Mouse (Mus musculus) intestine, postnatal 0 days (tissue): ENCODE data around the gene Fance. TPM values are rescaled to one million over a fixed set of nuclear protein-coding genes. Genes with fewer than 3 reads are reported as not detected.

ENCODE experiments used
- ATAC-seq: fragments of 200-750 bp; cut with Nextera tagmentation; 2 replicates; pipeline ENCODE4 v1.8.0; 2017; ENCODE audit warnings: mild to moderate bottlenecking, moderate TSS enrichment, moderate library complexity
- H3K27ac ChIP-seq: fragments of 300-500 bp; sonication (generic); 2 replicates; pipeline ENCODE4 v1.5.1; 2014; ENCODE audit warnings: mild to moderate bottlenecking, low read depth, low read length, moderate library complexity
- H3K27me3 ChIP-seq: fragments of 300-500 bp; sonication (generic); replicated peaks from 2 replicates; pipeline ENCODE4 v1.6.1; 2014; ENCODE audit warnings: low read length, mixed read lengths; ENCODE audit not compliant: control insufficient read depth, insufficient read depth
- H3K36me3 ChIP-seq: fragments of 300-500 bp; sonication (generic); 2 replicates; pipeline ENCODE4 v1.6.1; 2014; ENCODE audit warnings: mild to moderate bottlenecking, moderate library complexity; ENCODE audit not compliant: control insufficient read depth, insufficient read depth
- H3K4me1 ChIP-seq: fragments of 300-500 bp; sonication (generic); replicated peaks from 2 replicates; pipeline ENCODE4 v1.6.1; 2014; ENCODE audit warnings: antibody characterized with exemption, low read length, mixed read lengths; ENCODE audit not compliant: control insufficient read depth, insufficient read depth
- H3K4me2 ChIP-seq: fragments of 300-500 bp; sonication (generic); replicated peaks from 2 replicates; pipeline ENCODE4 v1.6.1; 2014; ENCODE audit warnings: low read depth, mild to moderate bottlenecking, moderate library complexity
- H3K4me3 ChIP-seq: fragments of 300-500 bp; sonication (generic); 2 replicates; pipeline ENCODE4 v1.5.1; 2014; ENCODE audit warnings: low read depth, low read length
- H3K9ac ChIP-seq: fragments of 300-500 bp; sonication (generic); 2 replicates; pipeline ENCODE4 v1.6.1; 2014; ENCODE audit warnings: mild to moderate bottlenecking, low read depth, low read length
- H3K9me3 ChIP-seq: fragments of 300-500 bp; sonication (generic); 2 replicates; pipeline ENCODE4 v1.6.1; 2016; ENCODE audit warnings: mixed run types; ENCODE audit not compliant: control insufficient read depth
- CTCF ChIP-seq: sonication (generic); IDR thresholded peaks from 2 replicates; pipeline ENCODE4 v1.5.1; 2016; ENCODE audit warnings: low read depth, mild to moderate bottlenecking, control low read depth, antibody characterized with exemption, moderate library complexity
- WGBS: fragments of 180-500 bp; shearing (Covaris S2); extraction: QIAGEN DNeasy Blood & Tissue Kit; methylation state at CpG from one replicate; pipeline ENCODE4 v1.1.7; 2014; 5-methylcytosine and 5-hydroxymethylcytosine counted together
- polyA plus RNA-seq: library from polyadenylated mRNA; unstranded; fragments of >200 nt; fragmentation: Nextera tagmentation; extraction: Ambion mirVana; gene quantifications from 2 replicates; pipeline ENCODE4 v1.2.1, GENCODE M21; 2015

Fance gene
- polyA plus RNA-seq, 1 experiment from 2014 or later = 10.3 TPM

DNA sequence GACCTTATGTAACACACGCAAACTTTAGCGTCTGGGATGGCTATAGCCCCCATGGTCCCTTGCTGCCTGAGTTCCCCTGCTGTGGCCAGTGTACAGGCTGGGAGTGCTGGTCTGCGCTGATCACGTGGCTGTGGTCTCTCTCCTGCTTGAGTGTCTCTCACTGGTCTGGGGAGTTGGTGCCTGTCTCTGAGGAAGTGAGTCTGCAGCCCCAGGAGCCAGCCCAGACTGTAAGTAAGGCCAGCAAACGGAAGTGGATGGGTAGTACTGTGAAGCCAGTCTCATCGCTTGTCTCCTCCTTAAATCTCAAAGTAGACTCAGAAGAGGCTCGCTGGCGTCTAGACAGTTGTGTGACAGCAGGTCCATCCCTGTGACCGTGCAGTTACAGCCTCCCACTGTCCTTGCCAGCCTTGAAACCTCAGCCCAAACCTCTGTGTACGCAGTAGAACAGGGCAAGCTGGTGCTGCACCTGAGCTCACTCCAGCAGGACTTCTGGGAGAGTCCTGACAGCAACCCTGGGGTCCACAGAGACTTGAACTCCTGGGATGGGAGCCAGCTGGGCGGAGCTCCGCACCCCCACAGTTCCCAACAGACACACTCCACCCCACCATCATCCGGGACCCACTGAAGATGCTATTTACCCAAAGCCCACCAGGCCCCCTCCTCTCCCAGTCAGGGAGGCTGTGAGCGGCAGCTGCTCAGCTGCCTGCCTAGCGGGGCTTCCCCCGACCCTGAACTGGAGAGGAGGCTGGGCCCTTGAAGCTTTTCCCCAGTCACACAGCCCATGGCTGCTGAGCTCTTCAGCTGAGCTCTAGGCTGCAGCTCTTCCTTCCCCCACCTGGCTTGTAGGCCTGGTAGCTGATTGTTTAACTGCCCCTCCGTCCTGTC, 18.6 kb upstream of the Fance start:
- H3K4me1 ChIP-seq = no peaks in the 10 kb centered on the region
- H3K9me3 ChIP-seq = no peaks in the 10 kb centered on the region
- H3K27me3 ChIP-seq = no peaks in the 10 kb centered on the region
- 66% methylated on average over 17 of the region's 17 CpGs for WGBS
- ATAC-seq = no peak
- no peak for TF ChIP-seq CTCF
- no peak overlapping the region for H3K4me3 ChIP-seq
- H3K36me3 ChIP-seq = peaks cover 38% of the 10 kb centered on the region; the same call in 1 of the 2 replicates
- H3K4me2 ChIP-seq = no peak overlapping the region
- no peak overlapping the region for H3K27ac ChIP-seq
- no peak overlapping the region for H3K9ac ChIP-seq

DNA sequence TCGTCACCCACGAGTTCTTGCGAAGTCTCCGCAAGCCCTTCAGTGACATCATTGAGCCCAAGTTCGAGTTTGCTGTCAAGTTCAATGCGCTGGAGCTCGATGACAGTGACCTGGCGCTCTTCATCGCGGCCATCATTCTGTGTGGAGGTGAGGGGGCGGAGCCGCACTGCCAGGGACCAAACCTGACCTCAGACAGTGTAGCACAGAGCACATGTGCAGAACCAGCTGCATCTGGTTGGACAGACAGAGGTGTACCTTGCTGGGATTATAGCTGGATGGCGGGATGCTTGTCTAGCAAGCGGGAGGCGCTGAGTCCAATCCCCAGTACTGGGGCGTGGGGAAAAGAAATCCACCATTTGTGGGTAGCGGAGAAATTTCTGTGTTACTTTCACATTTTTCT, 14.4 kb upstream of the Fance start:
- H3K4me1 ChIP-seq = no peaks in the 10 kb centered on the region
- H3K4me2 ChIP-seq = no peak overlapping the region
- no peak overlapping the region for H3K4me3 ChIP-seq
- H3K9me3 ChIP-seq = no peaks in the 10 kb centered on the region
- no peaks in the 10 kb centered on the region for H3K27me3 ChIP-seq
- 95% methylated on average over 17 of the region's 17 CpGs for WGBS
- peaks cover 29% of the 10 kb centered on the region; the same call in 1 of the 2 replicates for H3K36me3 ChIP-seq
- H3K9ac ChIP-seq = no peak overlapping the region
- no peak overlapping the region for H3K27ac ChIP-seq
- no peak for TF ChIP-seq CTCF
- no peak for ATAC-seq

DNA sequence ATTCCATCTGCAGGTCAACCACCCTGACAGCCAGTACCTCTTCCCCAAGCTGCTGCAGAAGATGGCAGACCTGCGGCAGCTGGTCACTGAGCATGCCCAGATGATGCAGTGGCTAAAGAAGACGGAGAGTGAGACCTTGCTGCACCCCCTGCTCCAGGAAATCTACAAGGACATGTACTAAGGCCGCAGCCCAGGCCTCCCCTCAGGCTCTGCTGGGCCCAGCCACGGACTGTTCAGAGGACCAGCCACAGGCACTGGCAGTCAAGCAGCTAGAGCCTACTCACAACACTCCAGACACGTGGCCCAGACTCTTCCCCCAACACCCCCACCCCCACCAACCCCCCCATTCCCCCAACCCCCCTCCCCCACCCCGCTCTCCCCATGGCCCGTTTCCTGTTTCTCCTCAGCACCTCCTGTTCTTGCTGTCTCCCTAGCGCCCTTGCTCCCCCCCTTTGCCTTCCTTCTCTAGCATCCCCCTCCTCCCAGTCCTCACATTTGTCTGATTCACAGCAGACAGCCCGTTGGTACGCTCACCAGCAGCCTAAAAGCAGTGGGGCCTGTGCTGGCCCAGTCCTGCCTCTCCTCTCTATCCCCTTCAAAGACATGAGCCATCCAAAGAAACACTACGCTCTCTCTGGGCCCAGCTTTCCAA, 13.5 kb upstream of the Fance start:
- Histone ChIP-seq H3K9ac (no peak overlapping the region), H3K27me3 (no peaks in the 10 kb centered on the region), H3K27ac (no peak overlapping the region), H3K9me3 (no peaks in the 10 kb centered on the region), H3K4me3 (no peak overlapping the region), H3K36me3 (peaks cover 24% of the 10 kb centered on the region; the same call in 1 of the 2 replicates), H3K4me2 (no peak overlapping the region), H3K4me1 (no peaks in the 10 kb centered on the region)
- WGBS = 56% methylated on average over 11 of the region's 11 CpGs
- no peak for TF ChIP-seq CTCF
- ATAC-seq = no peak

DNA sequence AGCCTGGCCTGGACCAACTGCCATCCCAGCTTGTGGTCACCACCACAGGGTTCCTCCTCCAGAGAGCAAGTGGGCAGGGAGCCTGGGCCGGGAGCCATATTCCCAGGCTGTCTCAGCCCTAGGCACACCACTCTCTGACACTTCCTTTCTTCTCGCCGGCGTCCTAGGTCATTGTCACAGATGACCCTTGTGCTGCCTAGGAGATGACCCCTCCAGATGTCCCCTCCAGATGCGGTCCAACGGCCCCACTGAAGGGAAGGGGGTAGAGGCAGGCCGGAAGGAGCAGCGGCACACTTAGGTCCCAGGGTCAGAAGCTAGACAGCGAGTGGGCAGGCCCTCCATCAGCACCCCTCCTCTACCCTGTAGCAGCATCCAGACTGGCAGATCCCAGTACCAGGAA, 13.0 kb upstream of the Fance start:
- Histone ChIP-seq H3K9ac (no peak overlapping the region), H3K27me3 (no peaks in the 10 kb centered on the region), H3K4me1 (no peaks in the 10 kb centered on the region), H3K4me2 (no peak overlapping the region), H3K4me3 (no peak overlapping the region), H3K27ac (no peak overlapping the region), H3K9me3 (no peaks in the 10 kb centered on the region), H3K36me3 (peaks cover 24% of the 10 kb centered on the region; the same call in 1 of the 2 replicates)
- WGBS = 68% methylated on average over 9 of the region's 9 CpGs
- no peak for TF ChIP-seq CTCF
- no peak for ATAC-seq

DNA sequence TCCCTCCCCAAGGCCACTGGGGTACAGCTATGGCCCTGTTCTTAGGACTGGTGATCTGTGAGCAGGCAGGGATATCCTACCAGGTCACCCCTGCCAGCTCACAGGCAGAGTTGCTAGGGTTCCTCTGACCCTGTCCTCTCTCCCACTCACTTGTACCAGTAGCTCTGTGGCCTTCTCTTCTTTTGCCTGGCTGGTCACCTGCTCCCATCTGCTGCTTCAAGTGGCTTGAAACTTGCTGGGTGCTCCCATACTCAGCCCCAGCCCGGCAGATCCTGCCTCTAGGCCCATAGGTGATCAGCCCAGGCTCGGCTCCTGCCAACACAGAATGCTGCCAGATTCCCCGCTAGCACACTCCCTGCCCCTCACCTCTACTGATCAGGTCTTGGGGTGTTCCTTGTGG, 12.5 kb upstream of the Fance start:
- TF ChIP-seq CTCF = no peak
- Histone ChIP-seq H3K4me1 (no peaks in the 10 kb centered on the region), H3K9me3 (no peaks in the 10 kb centered on the region), H3K36me3 (peaks cover 24% of the 10 kb centered on the region; the same call in 1 of the 2 replicates), H3K9ac (no peak overlapping the region), H3K27ac (no peak overlapping the region), H3K4me2 (no peak overlapping the region), H3K27me3 (no peaks in the 10 kb centered on the region), H3K4me3 (no peak overlapping the region)
- 67% methylated on average over 3 of the region's 3 CpGs for WGBS
- ATAC-seq = no peak

DNA sequence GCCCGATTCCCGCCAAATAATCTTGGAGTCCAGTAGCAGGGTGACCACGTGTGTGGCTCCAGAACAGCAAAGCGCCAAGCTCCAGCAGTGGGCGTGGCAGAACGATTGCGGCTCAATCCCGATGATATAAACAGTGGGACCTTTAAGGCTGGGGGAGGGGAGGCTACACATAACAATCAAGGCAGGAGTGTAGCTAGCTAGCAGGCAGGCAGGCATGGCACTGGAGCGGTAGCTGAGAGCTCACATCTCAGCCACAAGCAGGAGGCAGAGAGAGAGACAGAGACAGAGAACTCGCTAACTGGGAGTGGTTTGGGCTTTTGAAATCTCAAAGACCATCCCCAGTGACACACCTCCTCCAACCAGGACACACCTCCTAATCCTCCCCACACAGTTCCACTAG, 8.1 kb upstream of the Fance start:
- ATAC-seq = no peak
- Histone ChIP-seq H3K4me1 (no peaks in the 10 kb centered on the region; the same call in 1 of the 2 replicates), H3K27me3 (no peaks in the 10 kb centered on the region), H3K27ac (no peak overlapping the region), H3K36me3 (no peaks in the 10 kb centered on the region; the same call in 1 of the 2 replicates), H3K4me3 (no peak overlapping the region), H3K4me2 (no peak overlapping the region), H3K9ac (no peak overlapping the region), H3K9me3 (no peaks in the 10 kb centered on the region)
- WGBS = 41% methylated on average over 10 of the region's 10 CpGs
- TF ChIP-seq CTCF = no peak
